Mouse (Mus musculus): ENCODE measurements around the gene Tead4.
A peak's percentile ranks its signal among the peaks of the same experiment; 100 is the strongest.
"Not testable (repeated sequence)": the region's sequence is repeated elsewhere in the genome, so short reads cannot be mapped to it uniquely, and the experiment has no call there.

Gene Tead4

DNA sequence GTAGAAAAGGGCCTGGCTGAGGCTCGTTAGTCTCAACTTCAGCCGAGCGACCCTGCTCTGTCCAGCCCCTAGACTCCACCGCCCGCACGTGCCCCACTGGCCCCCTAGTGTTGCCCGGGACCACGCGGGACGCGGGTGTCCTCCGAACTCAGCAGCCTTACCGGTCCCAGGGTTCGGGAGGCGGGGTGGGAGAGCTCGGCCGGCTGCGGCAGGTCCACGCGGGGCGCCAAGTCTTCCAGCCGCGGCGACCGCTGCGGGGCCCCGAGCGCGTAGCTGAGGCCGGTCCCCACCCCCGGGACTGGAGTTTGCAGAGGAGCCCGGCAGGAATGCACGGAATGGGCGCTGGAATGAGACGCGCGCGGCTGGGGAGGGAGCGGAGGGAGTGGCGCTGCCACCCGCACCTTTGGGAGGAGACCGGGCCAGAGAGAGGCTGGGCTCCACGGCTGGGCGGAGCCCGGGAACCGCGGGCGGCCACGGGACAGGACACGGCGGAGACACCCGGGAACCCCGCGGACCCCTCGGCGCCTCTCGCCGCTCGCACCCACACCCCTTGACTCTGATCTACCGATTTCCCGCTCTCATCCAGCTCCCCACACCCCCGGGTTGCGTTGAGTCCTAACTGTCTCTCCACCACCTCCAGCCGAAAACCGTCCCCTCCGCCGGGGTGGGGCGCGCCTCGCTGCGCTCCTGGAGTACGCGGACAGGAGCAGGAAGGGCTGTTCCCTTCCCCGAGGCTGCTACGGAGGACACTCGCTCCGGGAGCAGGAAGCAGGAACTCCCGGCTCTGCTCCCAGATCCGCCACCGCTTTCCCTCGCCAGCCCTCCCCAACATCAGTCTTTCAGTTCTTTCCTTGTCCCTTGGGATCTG lies at the start of gene Tead4:
Gene Tead4, minus strand, starts transcription at position 690 of the 868 bp plus-strand sequence.
- DNase-seq (ENCODE audit: low read depth, low spot score) = peak; percentile 95

DNA sequence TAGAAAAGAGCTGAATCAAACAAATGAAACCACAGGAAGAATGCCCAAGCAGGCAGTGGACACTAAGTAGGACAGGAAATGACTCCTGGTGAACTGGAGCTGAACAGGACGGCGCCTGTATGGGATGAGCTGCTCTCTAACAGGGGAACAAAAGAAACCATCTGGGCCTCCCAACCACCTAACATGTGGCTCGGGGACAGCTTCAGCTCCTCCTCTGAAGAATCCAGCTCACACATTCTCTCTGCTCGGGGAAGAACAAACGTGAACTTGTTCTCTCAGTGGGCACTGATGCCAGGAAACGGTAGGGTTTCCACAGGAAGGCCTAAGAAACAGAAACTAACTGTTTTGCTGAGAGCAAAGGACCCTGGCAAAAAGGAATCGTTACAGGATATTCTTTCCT lies 49.1 kb upstream of the Tead4 start:
- no peak for DNase-seq (ENCODE audit: low read depth, low spot score)

DNA sequence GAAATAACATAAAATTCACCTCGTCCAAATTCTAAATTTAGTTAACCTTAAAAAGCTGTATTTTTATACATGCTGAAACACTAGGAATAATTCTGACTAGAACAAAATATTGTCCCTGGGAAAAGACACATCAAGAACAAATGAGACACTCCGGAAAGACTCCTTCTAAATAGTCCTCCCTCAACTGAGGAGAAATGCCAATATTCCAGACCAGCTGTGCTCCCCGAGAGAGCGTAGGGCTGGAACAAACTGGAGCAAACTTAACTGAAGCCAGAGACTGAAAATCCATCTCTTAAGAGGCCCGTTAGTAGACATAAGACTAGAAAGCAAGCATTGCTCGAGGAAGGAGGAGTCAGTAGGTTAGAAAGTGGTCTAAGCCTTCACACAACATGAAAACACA lies 46.2 kb upstream of the Tead4 start:
- DNase-seq (ENCODE audit: low read depth, low spot score) = no peak

DNA sequence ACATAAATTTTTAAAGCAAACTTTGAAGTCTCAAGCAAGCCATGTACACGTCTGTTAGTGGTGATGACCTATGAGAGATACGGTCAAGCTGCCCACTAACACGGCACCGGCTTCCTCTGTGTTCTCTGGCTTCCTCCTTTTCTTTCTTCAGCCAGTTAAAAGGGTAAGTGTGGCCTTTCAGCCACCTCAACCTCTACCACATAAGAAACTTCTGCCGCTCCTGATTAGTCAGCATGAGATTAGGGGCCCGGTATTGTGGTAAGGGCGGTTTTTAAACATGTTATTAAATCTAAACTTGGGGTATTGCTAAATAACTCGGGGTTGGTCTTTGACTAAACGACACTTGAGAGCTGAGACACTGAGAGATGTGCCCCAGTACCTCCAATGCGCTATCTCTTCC lies 45.0 kb upstream of the Tead4 start:
- no peak for DNase-seq (ENCODE audit: low read depth, low spot score)

DNA sequence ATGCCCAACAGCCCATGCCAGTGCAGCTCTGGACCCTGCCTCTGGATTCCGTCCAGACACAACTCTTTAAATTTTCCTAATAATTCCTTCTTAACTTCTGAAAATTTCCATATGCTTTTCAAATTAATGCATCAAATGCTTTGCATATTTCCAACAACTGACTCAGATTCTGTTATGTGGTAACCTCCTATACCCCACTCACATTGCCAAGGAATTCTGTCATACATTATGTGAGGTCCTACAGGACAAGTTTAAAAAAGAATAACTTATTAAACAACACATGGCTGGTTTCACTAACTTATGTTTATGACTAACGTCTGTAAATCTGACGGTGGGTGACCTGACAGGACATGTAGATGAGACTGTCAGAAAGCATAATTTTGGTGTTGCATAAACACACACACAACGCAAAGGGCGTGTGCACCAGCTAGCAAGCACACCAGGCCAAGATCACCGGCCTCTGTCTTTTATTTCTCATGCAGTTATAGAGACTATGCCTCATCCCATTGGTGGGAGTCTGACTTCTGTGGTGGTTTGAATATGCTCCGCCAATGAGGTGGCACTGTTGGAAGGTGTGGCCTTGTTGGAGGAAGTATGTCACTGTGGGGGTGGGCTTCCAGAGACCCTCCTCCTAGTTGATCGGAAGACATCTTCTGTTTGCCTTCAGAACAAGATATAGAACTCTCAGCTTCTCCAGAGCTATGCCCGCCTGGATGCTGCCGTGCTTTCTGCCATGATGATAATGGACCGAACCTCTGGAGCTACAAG lies 41.5 kb upstream of the Tead4 start:
- DNase-seq (ENCODE audit: low read depth, low spot score) = peak; percentile 52

DNA sequence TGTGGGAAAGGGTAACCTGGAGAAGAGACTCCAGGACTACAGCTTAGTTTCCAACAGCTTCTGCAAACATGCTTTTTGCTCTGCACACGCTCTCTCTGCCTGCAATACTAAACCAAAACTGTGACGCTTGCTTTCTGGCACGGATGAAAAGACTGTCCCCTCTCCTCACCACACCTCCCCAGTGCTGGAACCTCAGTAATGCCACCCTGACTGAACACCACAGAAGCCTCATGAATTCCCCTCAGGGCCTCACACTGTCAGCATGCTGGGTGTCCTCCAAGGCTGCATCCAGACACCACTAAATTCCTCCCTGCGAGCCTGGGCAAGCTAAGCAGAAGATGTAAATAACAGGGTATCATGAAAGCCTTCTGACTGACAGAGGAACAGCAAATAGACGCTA lies 38.3 kb upstream of the Tead4 start:
- no peak for DNase-seq (ENCODE audit: low read depth, low spot score)

DNA sequence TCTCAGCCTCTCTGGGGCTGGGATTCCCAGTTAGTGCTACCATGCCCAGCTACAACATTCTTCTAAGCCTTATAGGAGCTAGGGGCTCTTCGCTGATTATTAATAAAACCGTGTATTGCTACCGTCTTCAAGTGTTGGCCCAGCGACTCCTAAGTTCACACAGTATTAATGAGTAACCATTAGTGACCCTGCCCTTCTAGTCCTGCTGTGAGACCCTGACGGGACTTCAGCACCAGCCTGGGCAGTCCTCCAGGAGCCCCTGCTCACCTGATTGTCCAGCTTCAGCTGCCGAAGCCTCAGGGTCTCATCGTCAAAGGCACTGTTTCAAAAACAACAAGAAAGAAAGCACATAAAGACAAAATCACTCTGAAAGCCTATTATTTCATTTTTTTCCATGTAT lies 36.8 kb upstream of the Tead4 start:
- no peak for DNase-seq (ENCODE audit: low read depth, low spot score)

DNA sequence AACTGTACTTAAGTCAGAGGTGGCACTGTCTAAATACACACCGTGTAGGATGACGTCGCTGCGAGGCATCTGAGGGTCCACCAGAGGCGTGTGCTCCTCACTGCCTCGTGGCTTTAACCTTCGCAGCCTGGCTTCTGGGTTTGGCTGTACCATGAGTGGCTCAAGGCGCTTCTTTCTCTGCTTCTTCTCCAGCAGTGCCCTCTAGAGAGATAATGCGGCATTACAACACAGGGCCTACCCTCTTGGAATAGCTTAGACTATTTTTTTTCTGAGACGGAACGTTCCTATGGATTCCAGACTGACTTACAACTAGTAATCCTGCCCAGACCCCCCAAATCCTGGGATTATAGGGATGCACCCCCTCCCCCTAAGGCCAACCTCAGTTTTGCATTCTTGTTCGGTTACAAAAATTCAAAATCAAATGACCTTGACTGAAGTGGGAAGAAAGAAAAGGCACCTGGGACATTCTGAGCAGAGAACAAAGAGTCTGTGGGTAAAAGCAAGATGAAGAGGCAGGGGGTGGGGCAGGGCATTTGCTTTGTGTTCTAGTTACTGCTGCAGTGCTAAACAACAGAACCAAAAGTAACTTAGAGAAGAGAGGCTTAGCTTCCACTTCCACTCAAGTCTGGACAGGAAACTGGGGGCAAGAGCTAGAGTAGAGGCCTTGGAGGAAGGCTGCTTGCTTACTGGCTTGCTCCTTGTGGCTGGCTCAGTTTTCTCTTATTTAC lies 33.9 kb upstream of the Tead4 start:
- DNase-seq (ENCODE audit: low read depth, low spot score) = peak; percentile 95

DNA sequence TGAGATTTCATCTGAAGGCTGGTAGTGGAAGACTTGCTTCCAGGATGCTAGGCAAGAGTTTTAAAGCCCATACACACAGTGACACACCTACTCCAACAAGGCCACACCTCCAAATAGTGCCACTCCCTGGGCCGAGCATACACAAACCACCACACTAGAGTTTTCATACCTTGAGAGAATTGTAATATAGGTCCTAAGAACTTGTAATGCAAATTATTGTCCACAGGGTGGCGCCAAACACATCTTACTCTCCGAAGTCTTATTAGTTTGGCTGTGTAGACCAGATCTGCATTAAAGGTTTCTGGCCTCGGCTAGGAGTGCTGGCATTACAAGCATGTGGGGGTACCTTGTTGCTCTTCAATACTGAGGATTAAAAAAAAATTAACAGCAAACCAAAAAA lies 17.7 kb upstream of the Tead4 start:
- DNase-seq (ENCODE audit: low read depth, low spot score) = peak; percentile 86

DNA sequence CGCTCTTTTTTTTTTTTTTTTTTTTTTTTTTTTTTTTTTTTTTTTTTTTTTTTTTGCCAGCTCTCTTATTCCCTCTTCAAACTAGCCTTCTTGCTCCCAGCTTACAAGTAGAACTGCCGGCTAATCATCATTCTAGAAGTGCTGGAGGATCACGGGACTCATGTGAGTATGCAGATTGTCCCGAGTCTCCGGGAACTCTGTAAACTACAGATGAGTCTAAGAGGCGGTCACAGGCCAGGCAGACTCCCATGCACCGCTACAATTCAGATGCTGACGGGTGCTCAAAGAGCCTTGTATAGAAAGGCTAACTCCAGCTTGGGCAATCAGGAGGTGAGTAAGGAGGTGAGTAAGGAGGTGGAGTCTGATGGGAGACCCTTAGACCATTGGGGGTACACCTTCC lies 15.0 kb upstream of the Tead4 start:
- peak; percentile 72 for DNase-seq (ENCODE audit: low read depth, low spot score)

DNA sequence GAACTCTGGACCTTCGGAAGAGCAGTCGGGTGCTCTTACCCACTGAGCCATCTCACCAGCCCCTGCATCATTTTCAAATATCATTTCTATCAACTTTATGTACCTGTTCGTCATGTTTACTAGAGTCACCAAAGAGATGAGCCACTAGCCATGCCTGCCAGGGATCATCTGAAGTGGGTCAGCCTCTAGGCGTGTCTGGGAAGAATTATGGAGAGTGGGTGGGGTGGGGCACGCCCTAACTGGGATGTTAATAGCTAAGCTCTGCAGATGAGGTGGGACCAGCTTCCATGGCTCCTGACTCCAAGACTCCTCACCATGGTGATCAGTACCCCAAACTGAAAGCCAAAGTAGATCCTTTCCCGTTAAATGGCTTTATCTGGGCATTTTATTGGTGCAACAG lies 14.2 kb upstream of the Tead4 start:
- peak; percentile 62 for DNase-seq (ENCODE audit: low read depth, low spot score)

DNA sequence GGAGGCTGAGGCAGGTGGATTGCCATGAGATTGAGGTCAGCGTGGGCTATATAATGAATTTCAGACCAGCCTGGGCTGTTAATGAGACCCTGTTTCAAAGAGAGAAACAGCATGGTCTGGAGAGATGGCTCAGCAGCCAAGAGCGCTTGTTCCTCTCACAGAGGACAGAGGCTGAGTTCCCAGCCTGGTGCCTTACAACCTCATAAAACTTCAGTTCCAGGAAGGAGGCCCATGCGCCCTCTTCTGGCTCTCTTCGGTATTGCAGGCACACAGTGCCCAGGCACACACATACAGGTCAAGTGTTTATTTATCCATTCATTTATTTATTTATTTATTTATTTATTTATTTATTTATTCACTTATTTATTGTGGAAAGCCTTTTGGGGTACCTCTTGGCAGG lies 7.7 kb upstream of the Tead4 start:
- peak; percentile 92 for DNase-seq (ENCODE audit: low read depth, low spot score)

DNA sequence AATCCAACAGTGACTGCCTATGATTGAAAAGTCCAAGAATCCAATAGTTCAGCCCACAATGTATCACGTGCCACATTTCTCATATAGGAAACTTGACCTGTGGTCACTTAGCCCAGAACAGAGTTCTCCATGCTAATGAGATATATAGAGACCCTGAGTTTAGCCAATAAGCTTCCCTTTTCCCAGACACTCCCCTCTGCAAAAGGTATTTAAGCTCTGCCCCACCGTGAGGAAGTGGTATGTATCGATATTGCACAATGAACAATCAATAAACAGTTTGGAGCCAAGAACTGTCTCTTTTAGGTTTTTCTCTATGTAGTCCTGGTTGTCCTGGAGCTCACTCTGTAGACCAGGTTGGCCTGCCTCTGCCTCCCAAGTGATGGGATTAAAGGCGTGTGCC lies 4.2 kb upstream of the Tead4 start:
- DNase-seq (ENCODE audit: low read depth, low spot score) = no peak

DNA sequence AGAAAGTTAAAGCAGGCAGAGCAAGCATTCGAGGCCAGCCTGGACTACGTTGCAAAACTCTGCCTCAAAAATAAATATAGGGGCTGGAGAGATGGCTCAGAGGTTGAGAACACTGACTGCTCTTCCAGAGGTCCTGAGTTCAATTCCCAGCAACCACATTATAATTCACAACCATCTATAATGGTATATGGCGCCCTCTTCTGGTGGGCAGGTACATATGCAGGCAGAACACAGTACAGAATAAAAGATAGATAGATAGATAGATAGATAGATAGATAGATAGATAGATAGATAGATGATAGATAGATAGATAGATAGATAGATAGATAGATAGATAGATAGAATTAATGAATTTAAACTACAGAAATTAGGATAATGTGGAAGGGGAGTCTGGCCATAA lies 2.0 kb upstream of the Tead4 start:
- not testable (repeated sequence) for DNase-seq (ENCODE audit: low read depth, low spot score)

DNA sequence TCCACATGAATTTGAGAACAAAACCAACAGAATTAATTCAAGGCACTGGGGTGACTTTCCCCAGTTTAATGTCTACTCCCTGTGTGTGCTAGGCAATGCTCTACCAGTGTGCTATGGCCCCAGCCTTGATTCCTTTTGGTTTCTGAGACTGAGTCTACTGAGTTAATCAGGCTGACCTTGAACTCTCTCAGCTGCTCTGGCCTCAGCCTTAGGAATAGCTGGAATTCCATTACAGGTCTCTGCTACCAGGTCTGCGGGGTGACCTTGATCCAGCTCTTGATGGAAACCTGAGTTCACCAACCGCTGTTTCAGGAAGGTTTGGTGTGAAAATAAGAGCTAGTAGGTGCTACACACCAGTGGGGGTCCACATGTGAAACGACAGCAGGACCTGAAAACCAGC lies 1.3 kb upstream of the Tead4 start:
- peak; percentile 85 for DNase-seq (ENCODE audit: low read depth, low spot score)

DNA sequence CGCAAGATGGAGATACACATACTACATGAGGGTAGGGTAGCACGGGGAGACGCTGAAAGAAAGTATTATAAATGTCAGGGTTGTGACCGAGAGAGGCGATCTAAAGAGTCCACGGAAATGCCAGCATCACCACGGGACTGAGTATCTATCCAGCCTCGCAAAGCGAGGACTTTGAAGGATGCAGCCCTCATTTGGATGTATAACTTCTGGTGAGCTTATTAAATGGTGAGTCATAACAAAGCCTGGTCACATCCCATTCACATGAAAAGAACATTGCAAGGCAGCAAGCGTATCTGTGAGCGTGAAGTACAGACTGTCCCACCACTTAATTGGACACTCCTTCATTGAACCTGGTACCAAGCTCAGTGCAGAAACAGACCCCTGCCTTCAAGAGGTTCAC lies 835 bp upstream of the Tead4 start:
- no peak for DNase-seq (ENCODE audit: low read depth, low spot score)

DNA sequence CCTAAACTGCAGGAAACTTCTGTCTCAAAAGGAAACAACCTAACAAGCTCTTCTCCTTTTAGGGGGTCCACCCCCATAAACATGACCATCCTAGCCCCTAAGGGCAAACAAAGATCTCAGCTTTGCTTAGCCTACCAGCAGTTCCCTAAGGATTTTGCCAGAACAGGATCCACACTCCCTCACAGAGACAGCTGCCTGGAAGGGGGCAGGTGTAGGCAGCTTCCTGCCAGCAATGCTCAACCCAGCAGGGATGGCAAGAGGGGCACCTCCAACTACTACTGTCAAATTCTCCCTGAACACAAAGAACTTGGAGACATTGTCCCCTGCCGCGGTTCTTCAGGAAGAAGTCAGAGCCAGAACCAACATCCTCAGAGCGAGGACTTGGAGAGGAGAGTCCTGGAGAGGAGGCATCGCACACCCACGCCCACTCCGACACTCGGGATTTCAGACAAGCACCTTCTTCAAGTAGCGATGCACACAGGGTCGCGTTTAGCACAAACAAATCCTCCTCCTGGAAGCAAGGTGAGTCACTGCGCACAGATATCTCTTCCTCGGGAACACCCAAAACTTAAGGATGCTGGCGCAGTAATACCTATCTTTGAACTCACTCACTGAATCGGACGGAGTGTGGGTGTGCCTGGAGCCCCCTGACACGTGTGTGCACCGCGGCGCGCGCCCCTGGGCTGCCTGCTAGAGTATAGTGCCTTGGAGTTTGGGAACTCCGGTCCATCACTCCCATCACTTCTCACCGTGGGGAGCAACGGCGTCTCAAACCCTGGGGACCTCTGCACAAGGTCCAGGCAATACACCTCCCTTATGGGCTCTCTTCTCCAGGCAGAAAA lies 1.1 kb downstream of the Tead4 start:
- DNase-seq (ENCODE audit: low read depth, low spot score) = peak; percentile 55

DNA sequence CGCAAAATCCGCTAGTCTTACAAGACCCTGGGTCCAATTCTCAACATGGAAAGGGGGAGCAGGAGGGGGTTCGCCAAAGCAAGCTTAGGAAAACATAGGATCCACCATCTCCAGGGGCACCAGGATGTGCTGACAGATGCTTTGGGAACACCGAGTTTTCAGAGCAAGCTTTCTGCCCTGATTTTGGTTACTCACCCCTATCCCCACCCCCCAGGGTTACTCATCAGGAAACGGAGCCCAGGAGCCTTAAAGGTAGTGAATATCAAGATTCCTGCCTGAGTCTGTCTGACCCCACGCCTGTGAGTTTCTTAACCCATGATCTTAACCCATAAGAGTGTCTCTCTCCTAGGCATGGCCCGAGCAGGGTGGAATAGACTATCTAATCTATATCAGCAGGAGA lies 2.4 kb downstream of the Tead4 start:
- DNase-seq (ENCODE audit: low read depth, low spot score) = no peak

DNA sequence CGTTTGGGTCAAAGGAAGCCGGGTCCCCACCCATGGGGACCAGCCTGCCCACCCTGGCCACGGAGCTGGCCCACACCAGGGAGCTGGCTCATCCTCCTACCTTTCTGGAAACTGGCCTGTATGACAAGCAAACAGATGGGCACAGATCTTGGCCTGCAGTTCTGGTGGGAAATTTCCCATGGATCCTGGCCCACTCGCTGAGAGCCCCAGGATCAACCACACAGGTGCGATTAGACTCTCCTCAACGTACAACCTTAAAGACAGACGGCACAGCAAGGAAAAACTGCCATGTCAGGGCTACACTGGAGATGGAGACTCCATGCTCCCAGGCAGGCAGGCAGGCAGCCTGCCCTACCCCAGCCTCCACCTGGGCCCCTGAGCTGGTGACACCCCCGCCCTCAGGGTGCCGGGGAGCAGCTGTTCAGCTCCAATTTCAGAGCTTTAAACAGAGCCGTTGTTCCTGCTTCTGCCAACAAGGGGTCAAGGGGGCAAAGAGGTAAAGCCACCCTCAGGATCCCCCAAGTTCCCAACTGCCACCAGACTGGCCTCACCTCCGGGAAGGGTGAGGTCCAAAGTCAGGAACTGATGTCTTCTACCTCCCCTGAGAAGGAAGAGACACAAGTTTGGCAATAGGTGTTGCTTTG lies 3.8 kb downstream of the Tead4 start:
- peak; percentile 50 for DNase-seq (ENCODE audit: low read depth, low spot score)

DNA sequence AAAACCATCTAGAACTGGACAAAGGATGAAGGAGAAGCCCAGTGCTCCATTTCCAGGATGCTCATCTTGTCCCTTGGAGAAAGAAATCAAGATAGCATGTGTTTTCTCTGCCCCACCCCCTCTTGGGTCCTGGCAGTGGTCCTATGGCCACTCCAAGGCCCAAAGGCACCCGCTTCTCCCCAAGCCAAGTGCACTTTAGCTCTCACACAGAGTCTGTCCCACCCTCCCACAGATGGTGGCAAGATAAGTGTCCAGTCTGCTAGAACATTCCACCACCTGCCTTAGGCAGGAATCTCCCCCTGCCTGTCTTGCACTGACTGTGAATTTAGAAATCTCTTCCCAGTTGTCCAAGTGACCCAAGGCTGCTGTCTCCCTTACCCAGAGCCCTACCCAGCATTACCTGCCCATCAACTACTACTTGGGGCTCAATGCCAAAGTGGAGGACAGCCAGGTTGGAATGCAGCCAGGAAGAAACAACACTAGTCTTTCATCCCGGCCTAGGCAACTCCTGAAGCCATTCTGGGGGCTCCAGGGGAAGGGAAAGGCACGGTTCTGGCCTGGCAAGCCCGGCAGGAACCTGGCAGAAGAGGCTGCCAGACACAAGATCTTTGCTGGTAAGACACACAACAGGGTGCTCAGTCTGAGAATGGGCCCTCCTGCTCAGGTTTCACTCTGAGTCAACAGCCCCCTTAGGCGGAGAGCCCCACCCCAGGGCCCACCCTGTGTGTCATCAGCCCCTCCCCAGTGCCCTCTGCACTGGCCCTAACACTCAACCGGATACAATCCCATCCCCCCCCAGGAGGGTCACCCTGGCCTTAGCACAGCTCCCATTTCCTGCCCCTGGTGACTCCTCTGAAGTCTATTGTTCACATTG lies 4.5 kb downstream of the Tead4 start:
- peak; percentile 70 for DNase-seq (ENCODE audit: low read depth, low spot score)

Measured in ZHBTc4 (cell line).